Mouse (Mus musculus): ENCODE data around the gene Gde1. TPM values are rescaled to one million over a fixed set of nuclear protein-coding genes. Genes with fewer than 3 reads are reported as not detected.

Gde1 gene
- total and polyA plus RNA-seq, 3 experiments, result 109 to 211 (median 113) TPM

DNA sequence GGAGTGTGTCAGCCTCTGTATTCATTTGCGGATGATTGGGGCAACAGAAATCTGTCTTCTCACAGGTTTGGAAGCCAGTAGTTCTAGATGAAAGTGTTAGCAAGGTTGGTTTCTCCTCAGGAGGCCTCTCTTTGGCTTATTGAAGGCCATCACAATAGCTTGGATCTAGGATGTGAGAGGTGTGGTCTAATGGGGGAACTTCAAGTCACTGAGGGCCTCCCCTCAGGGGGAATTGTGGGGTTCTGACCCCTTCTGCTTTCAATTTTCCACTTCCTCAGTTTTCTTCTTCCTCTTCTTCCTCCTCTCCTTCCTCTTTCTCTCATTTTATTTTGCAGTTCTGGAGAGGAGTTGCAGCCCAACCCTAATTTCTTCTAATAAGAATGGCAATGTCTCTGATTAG, 59.3 kb downstream of the Gde1 start:
- Histone ChIP-seq H3K27me3 (replicated peaks) (peaks cover 2% of the 10 kb centered on the region), H3K9me3 (replicated peaks; ENCODE audit: low read length) (peaks cover 7% of the 10 kb centered on the region), H3K4me2 (ENCODE audit: insufficient read depth, low read depth, poor library complexity, severe bottlenecking) (no peak overlapping the region), H3K9ac (ENCODE audit: insufficient read depth, low read depth) (no peak overlapping the region), H3K79me2 (replicated peaks; ENCODE audit: control insufficient read depth, extremely low read depth, insufficient read depth, poor library complexity, severe bottlenecking) (no peaks in the 10 kb centered on the region), H3K36me3 (replicated peaks in 1 of 2; ENCODE audit: control insufficient read depth in 1 of 2, insufficient read depth in 1 of 2, low read length in 1 of 2) (no peaks in the 10 kb centered on the region), H3K4me3 (replicated peaks in 1 of 3; ENCODE audit: low read depth in 2 of 3, low read length in 2 of 3, poor library complexity in 1 of 3) (no peak overlapping the region), H3K4me1 (ENCODE audit: control insufficient read depth in 1 of 2, insufficient read depth in 2 of 2) (peaks cover 0 to 11% of the 10 kb centered on the region in 2 experiments; a peak in 2 of 4 replicates), H3K27ac (ENCODE audit: insufficient read depth, low read depth) (no peak overlapping the region)
- DNase-seq (ENCODE audit: extremely low read depth), result no peak
- in situ Hi-C loops (cut with MboI; ENCODE audit: low pct_ligation_motif_present, low pct_unique_long_range_greater_than_20kb, low sequenced_read_pairs), result no loop called here
- TF ChIP-seq ZNF384 (IDR thresholded peaks at IDR 0.05; ENCODE audit: low read depth, low read length) (no peak), NELFE (IDR thresholded peaks at IDR 0.05; ENCODE audit: low read depth, low read length) (no peak), ELF1 (IDR thresholded peaks at IDR 0.05; ENCODE audit: low read depth, low read length) (no peak)
- dilution Hi-C loops (cut with MboI; ENCODE audit: extremely low pct_ligation_motif_present, extremely low pct_unique_long_range_greater_than_20kb, low sequenced_read_pairs), result no loop called here

Other genes starting within 250 kb of the Gde1 start
- not detected in 2 replicates for gene Itpripl2, start 213.8 kb downstream of the Gde1 start, total RNA-seq (2012; rRNA removed)
- not detected in 2 replicates for gene Itpripl2, start 213.8 kb downstream of the Gde1 start, total RNA-seq (2014; rRNA removed)
- not detected in 2 replicates for gene Itpripl2, start 213.8 kb downstream of the Gde1 start, polyA plus RNA-seq (2012; ENCODE audit: insufficient read length, low read depth)
- 43.6 and 54.2 TPM in 2 replicates for gene Coq7, start 172.4 kb downstream of the Gde1 start, total RNA-seq (2012; rRNA removed)
- gene Coq7, start 172.4 kb downstream of the Gde1 start, total RNA-seq (2014; rRNA removed), result 38.8 and 42.1 TPM in 2 replicates
- 50.4 and 53.7 TPM in 2 replicates for gene Coq7, start 172.4 kb downstream of the Gde1 start, polyA plus RNA-seq (2012; ENCODE audit: insufficient read length, low read depth)
- gene Tmc7, start 121.0 kb downstream of the Gde1 start, total RNA-seq (2012; rRNA removed), result not detected in 2 replicates
- gene Tmc7, start 121.0 kb downstream of the Gde1 start, total RNA-seq (2014; rRNA removed), result 0.13 TPM in 1 of 2 replicates, not detected in the other
- gene Tmc7, start 121.0 kb downstream of the Gde1 start, polyA plus RNA-seq (2012; ENCODE audit: insufficient read length, low read depth), result 0.26 TPM in 1 of 2 replicates, not detected in the other
- gene Tmc5, start 108.5 kb downstream of the Gde1 start, total RNA-seq (2012; rRNA removed), result not detected in 2 replicates
- gene Tmc5, start 108.5 kb downstream of the Gde1 start, total RNA-seq (2014; rRNA removed), result not detected in 2 replicates
- 0.08 TPM in 1 of 2 replicates, not detected in the other for gene Tmc5, start 108.5 kb downstream of the Gde1 start, polyA plus RNA-seq (2012; ENCODE audit: insufficient read length, low read depth)
- 13.4 and 16.9 TPM in 2 replicates for gene Ccp110, start 6.8 kb upstream of the Gde1 start, total RNA-seq (2012; rRNA removed)
- 10.6 and 11.9 TPM in 2 replicates for gene Ccp110, start 6.8 kb upstream of the Gde1 start, total RNA-seq (2014; rRNA removed)
- gene Ccp110, start 6.8 kb upstream of the Gde1 start, polyA plus RNA-seq (2012; ENCODE audit: insufficient read length, low read depth), result 14.6 and 16.3 TPM in 2 replicates
- 39.0 and 43.9 TPM in 2 replicates for gene Vps35l, start 34.4 kb upstream of the Gde1 start, total RNA-seq (2012; rRNA removed)
- 45.8 and 54.7 TPM in 2 replicates for gene Vps35l, start 34.4 kb upstream of the Gde1 start, total RNA-seq (2014; rRNA removed)
- gene Vps35l, start 34.4 kb upstream of the Gde1 start, polyA plus RNA-seq (2012; ENCODE audit: insufficient read length, low read depth), result 46.0 and 57.7 TPM in 2 replicates
- 0.63 and 0.68 TPM in 2 replicates for gene Iqck, start 150.0 kb upstream of the Gde1 start, total RNA-seq (2012; rRNA removed)
- 0.45 and 0.62 TPM in 2 replicates for gene Iqck, start 150.0 kb upstream of the Gde1 start, total RNA-seq (2014; rRNA removed)
- 0.39 and 0.42 TPM in 2 replicates for gene Iqck, start 150.0 kb upstream of the Gde1 start, polyA plus RNA-seq (2012; ENCODE audit: insufficient read length, low read depth)
- gene Knop1, start 150.5 kb upstream of the Gde1 start, total RNA-seq (2012; rRNA removed), result 28.1 and 41.6 TPM in 2 replicates
- 35.0 and 37.5 TPM in 2 replicates for gene Knop1, start 150.5 kb upstream of the Gde1 start, total RNA-seq (2014; rRNA removed)
- 60.8 and 60.9 TPM in 2 replicates for gene Knop1, start 150.5 kb upstream of the Gde1 start, polyA plus RNA-seq (2012; ENCODE audit: insufficient read length, low read depth)

Measured in CH12.LX (cell line).